Mouse (Mus musculus) lung, embryonic 15.5 days (tissue): ENCODE results near the gene F2. TPM values are rescaled to one million over a fixed set of nuclear protein-coding genes. Genes with fewer than 3 reads are reported as not detected.

Experiments
- ATAC-seq: fragments of 200-750 bp; cut with Nextera tagmentation; 2 replicates; pipeline ENCODE4 v1.8.0; 2017; ENCODE audit warnings: moderate number of reproducible peaks, borderline replicate concordance; ENCODE audit not compliant: low FRiP score, low TSS enrichment; ENCODE audit errors: extremely low read depth
- H3K27ac ChIP-seq: fragments of 300-500 bp; sonication (generic); 2 replicates; pipeline ENCODE4 v1.5.1; 2015; ENCODE audit warnings: moderate library complexity, mild to moderate bottlenecking, inconsistent platforms
- H3K27me3 ChIP-seq: fragments of 300-500 bp; sonication (generic); 2 replicates; pipeline ENCODE4 v1.6.1; 2015; ENCODE audit warnings: inconsistent platforms
- H3K36me3 ChIP-seq: fragments of 300-500 bp; sonication (generic); 2 replicates; pipeline ENCODE4 v1.6.1; 2015; ENCODE audit warnings: inconsistent platforms
- H3K4me1 ChIP-seq: fragments of 300-500 bp; sonication (generic); 2 replicates; pipeline ENCODE4 v1.6.1; 2015; ENCODE audit warnings: inconsistent platforms
- H3K4me2 ChIP-seq: fragments of 300-500 bp; sonication (generic); 2 replicates; pipeline ENCODE4 v1.6.1; 2015; ENCODE audit warnings: inconsistent platforms, mild to moderate bottlenecking, moderate library complexity
- H3K4me3 ChIP-seq: fragments of 300-500 bp; sonication (generic); 2 replicates; pipeline ENCODE4 v1.5.1; 2015; ENCODE audit warnings: mild to moderate bottlenecking, inconsistent platforms
- H3K9ac ChIP-seq: fragments of 300-500 bp; sonication (generic); 2 replicates; pipeline ENCODE4 v1.6.1; 2015; ENCODE audit warnings: inconsistent platforms
- H3K9me3 ChIP-seq: fragments of 300-500 bp; sonication (generic); 2 replicates; pipeline ENCODE4 v1.6.1; 2016; ENCODE audit warnings: inconsistent platforms
- WGBS: fragments of 180-500 bp; shearing (Covaris S2); methylation state at CpG from one replicate; pipeline ENCODE4 v1.1.7; 2015; 5-methylcytosine and 5-hydroxymethylcytosine counted together
- polyA plus RNA-seq: library from polyadenylated mRNA; unstranded; fragments of >200 nt; fragmentation: Nextera tagmentation; extraction: Ambion mirVana; gene quantifications from 2 replicates; pipeline ENCODE4 v1.2.1, GENCODE M21; 2015

The F2 gene
- 0.66 and 2.5 TPM in 2 replicates for polyA plus RNA-seq

- no peaks in the 10 kb centered on the region for H3K4me1 ChIP-seq
- H3K4me2 ChIP-seq, result no peak within 1 kb of the TSS
- WGBS, result 82% methylated on average over 8 of the region's 8 CpGs
- no peak within 1 kb of the TSS for H3K27ac ChIP-seq
- H3K36me3 ChIP-seq, result no peaks in the 10 kb centered on the region
- H3K9me3 ChIP-seq, result no peaks in the 10 kb centered on the region
- no peak within 1 kb of the TSS for H3K4me3 ChIP-seq
- H3K27me3 ChIP-seq, result no peaks in the 10 kb centered on the region
- H3K9ac ChIP-seq, result no peak within 1 kb of the TSS
- no peak for ATAC-seq
These were observed at the start of gene F2 for GRCm38 (mm10) chr2:91636229-91636628. Gene F2, minus strand, starts transcription at chr2:91636414.

GRCm38 (mm10) chr2:91683919-91684318 is 47.7 kb upstream of the F2 start:
- Histone ChIP-seq H3K36me3 (peaks cover 24% of the 10 kb centered on the region), H3K9ac (no peak overlapping the region), H3K27ac (no peak overlapping the region), H3K4me2 (no peak overlapping the region), H3K9me3 (no peaks in the 10 kb centered on the region), H3K4me3 (no peak overlapping the region), H3K27me3 (no peaks in the 10 kb centered on the region), H3K4me1 (no peaks in the 10 kb centered on the region)
- 66% methylated on average over 8 of the region's 8 CpGs for WGBS
- no peak for ATAC-seq

GRCm38 (mm10) chr2:91682850-91683249 is 46.6 kb upstream of the F2 start:
- peaks cover 27% of the 10 kb centered on the region for H3K36me3 ChIP-seq
- H3K9me3 ChIP-seq, result no peaks in the 10 kb centered on the region
- H3K9ac ChIP-seq, result no peak overlapping the region
- no peak overlapping the region for H3K4me2 ChIP-seq
- no peaks in the 10 kb centered on the region for H3K27me3 ChIP-seq
- WGBS, result 55% methylated on average over 4 of the region's 4 CpGs
- no peak overlapping the region for H3K27ac ChIP-seq
- no peaks in the 10 kb centered on the region for H3K4me1 ChIP-seq
- ATAC-seq, result no peak
- no peak overlapping the region for H3K4me3 ChIP-seq

- H3K4me1 ChIP-seq, result no peaks in the 10 kb centered on the region
- no peak overlapping the region for H3K4me2 ChIP-seq
- H3K27ac ChIP-seq, result no peak overlapping the region
- no peaks in the 10 kb centered on the region for H3K27me3 ChIP-seq
- no peak overlapping the region for H3K9ac ChIP-seq
- no peak for ATAC-seq
- no peaks in the 10 kb centered on the region for H3K9me3 ChIP-seq
- H3K4me3 ChIP-seq, result no peak overlapping the region
- H3K36me3 ChIP-seq, result peaks cover 67% of the 10 kb centered on the region
These were observed 40.7 kb upstream of the F2 start for GRCm38 (mm10) chr2:91676961-91677360.

- no peaks in the 10 kb centered on the region for H3K27me3 ChIP-seq
- 63% methylated on average over 2 of the region's 2 CpGs for WGBS
- H3K9ac ChIP-seq, result no peak overlapping the region
- H3K4me1 ChIP-seq, result no peaks in the 10 kb centered on the region
- H3K27ac ChIP-seq, result no peak overlapping the region
- H3K4me2 ChIP-seq, result no peak overlapping the region
- no peaks in the 10 kb centered on the region for H3K9me3 ChIP-seq
- H3K4me3 ChIP-seq, result no peak overlapping the region
- no peak for ATAC-seq
- peaks cover 67% of the 10 kb centered on the region for H3K36me3 ChIP-seq
These were observed 40.2 kb upstream of the F2 start for GRCm38 (mm10) chr2:91676420-91676819.

GRCm38 (mm10) chr2:91674895-91675294 is 38.7 kb upstream of the F2 start:
- no peak for ATAC-seq
- no peak overlapping the region for H3K4me3 ChIP-seq
- no peak overlapping the region for H3K27ac ChIP-seq
- no peaks in the 10 kb centered on the region for H3K27me3 ChIP-seq
- H3K9ac ChIP-seq, result no peak overlapping the region
- no peaks in the 10 kb centered on the region for H3K9me3 ChIP-seq
- WGBS, result 85% methylated on average over 5 of the region's 5 CpGs
- no peak overlapping the region for H3K4me2 ChIP-seq
- no peaks in the 10 kb centered on the region for H3K4me1 ChIP-seq
- H3K36me3 ChIP-seq, result peaks cover 65% of the 10 kb centered on the region

GRCm38 (mm10) chr2:91673587-91673986 is 37.4 kb upstream of the F2 start:
- Histone ChIP-seq H3K27me3 (no peaks in the 10 kb centered on the region), H3K4me2 (no peak overlapping the region), H3K9ac (no peak overlapping the region), H3K4me3 (no peak overlapping the region), H3K27ac (no peak overlapping the region), H3K4me1 (no peaks in the 10 kb centered on the region), H3K36me3 (peaks cover 73% of the 10 kb centered on the region), H3K9me3 (no peaks in the 10 kb centered on the region)
- WGBS, result 96% methylated on average over 2 of the region's 2 CpGs
- no peak for ATAC-seq

GRCm38 (mm10) chr2:91670038-91670437 is 33.8 kb upstream of the F2 start:
- 87% methylated on average over 6 of the region's 6 CpGs for WGBS
- no peak for ATAC-seq
- no peaks in the 10 kb centered on the region for H3K9me3 ChIP-seq
- peaks cover 66% of the 10 kb centered on the region for H3K36me3 ChIP-seq
- no peaks in the 10 kb centered on the region for H3K4me1 ChIP-seq
- no peak overlapping the region for H3K27ac ChIP-seq
- no peaks in the 10 kb centered on the region for H3K27me3 ChIP-seq
- no peak overlapping the region for H3K4me3 ChIP-seq
- H3K9ac ChIP-seq, result no peak overlapping the region
- no peak overlapping the region for H3K4me2 ChIP-seq

GRCm38 (mm10) chr2:91669326-91669725 is 33.1 kb upstream of the F2 start:
- WGBS, result 87% methylated on average over 8 of the region's 8 CpGs
- ATAC-seq, result no peak

GRCm38 (mm10) chr2:91667747-91668146 is 31.5 kb upstream of the F2 start:
- H3K27ac ChIP-seq, result no peak overlapping the region
- H3K4me3 ChIP-seq, result no peak overlapping the region
- H3K9ac ChIP-seq, result no peak overlapping the region
- no peaks in the 10 kb centered on the region for H3K27me3 ChIP-seq
- peaks cover 71% of the 10 kb centered on the region for H3K36me3 ChIP-seq
- no peaks in the 10 kb centered on the region for H3K4me1 ChIP-seq
- no peak overlapping the region for H3K4me2 ChIP-seq
- WGBS, result 62% methylated on average over 2 of the region's 2 CpGs
- no peak for ATAC-seq
- no peaks in the 10 kb centered on the region for H3K9me3 ChIP-seq

More at GRCm38 (mm10) chr2:91669326-91669725, 33.1 kb upstream of the F2 start:
- Histone ChIP-seq H3K9ac (no peak overlapping the region), H3K36me3 (peaks cover 65% of the 10 kb centered on the region), H3K9me3 (no peaks in the 10 kb centered on the region), H3K27ac (no peak overlapping the region), H3K4me1 (no peaks in the 10 kb centered on the region), H3K4me2 (no peak overlapping the region), H3K27me3 (no peaks in the 10 kb centered on the region), H3K4me3 (no peak overlapping the region)

- WGBS, result 92% methylated on average over 6 of the region's 6 CpGs
- H3K27me3 ChIP-seq, result no peaks in the 10 kb centered on the region
- ATAC-seq, result no peak
- no peak overlapping the region for H3K4me3 ChIP-seq
- no peaks in the 10 kb centered on the region for H3K9me3 ChIP-seq
- H3K4me2 ChIP-seq, result no peak overlapping the region
- H3K4me1 ChIP-seq, result no peaks in the 10 kb centered on the region
- H3K27ac ChIP-seq, result no peak overlapping the region
- peaks cover 82% of the 10 kb centered on the region for H3K36me3 ChIP-seq
- H3K9ac ChIP-seq, result no peak overlapping the region
These were observed 30.2 kb upstream of the F2 start for GRCm38 (mm10) chr2:91666386-91666910.

GRCm38 (mm10) chr2:91664780-91665179 is 28.6 kb upstream of the F2 start:
- no peak overlapping the region for H3K4me3 ChIP-seq
- H3K27me3 ChIP-seq, result no peaks in the 10 kb centered on the region
- ATAC-seq, result no peak
- peaks cover 81% of the 10 kb centered on the region for H3K36me3 ChIP-seq
- H3K4me2 ChIP-seq, result no peak overlapping the region
- no peaks in the 10 kb centered on the region for H3K9me3 ChIP-seq
- no peak overlapping the region for H3K27ac ChIP-seq
- H3K9ac ChIP-seq, result no peak overlapping the region
- H3K4me1 ChIP-seq, result no peaks in the 10 kb centered on the region

GRCm38 (mm10) chr2:91660981-91661380 is 24.8 kb upstream of the F2 start:
- Histone ChIP-seq H3K9me3 (no peaks in the 10 kb centered on the region), H3K36me3 (peaks cover 69% of the 10 kb centered on the region), H3K9ac (no peak overlapping the region), H3K27ac (no peak overlapping the region), H3K4me1 (peaks cover 7% of the 10 kb centered on the region; the same call in 1 of the 2 replicates), H3K4me3 (no peak overlapping the region), H3K4me2 (no peak overlapping the region), H3K27me3 (no peaks in the 10 kb centered on the region)
- 92% methylated on average over 6 of the region's 6 CpGs for WGBS
- no peak for ATAC-seq
